Mouse (Mus musculus) limb, embryonic 15.5 days (tissue): Measurements from ENCODE around the gene Gm8251. TPM values are rescaled to one million over a fixed set of nuclear protein-coding genes. Genes with fewer than 3 reads are reported as not detected.

ENCODE experiments used
- ATAC-seq: fragments of 200-750 bp; cut with Nextera tagmentation; 2 replicates; pipeline ENCODE4 v1.8.0; 2017; ENCODE audit warnings: low read depth, moderate TSS enrichment; ENCODE audit not compliant: insufficient number of reproducible peaks, low FRiP score, low TSS enrichment
- H3K27ac ChIP-seq: fragments of 300-500 bp; sonication (generic); 2 replicates; pipeline ENCODE4 v1.5.1; 2015; ENCODE audit warnings: moderate library complexity, mild to moderate bottlenecking, inconsistent platforms
- H3K27me3 ChIP-seq: fragments of 300-500 bp; sonication (generic); 2 replicates; pipeline ENCODE4 v1.6.1; 2015; ENCODE audit warnings: inconsistent platforms
- H3K36me3 ChIP-seq: fragments of 300-500 bp; sonication (generic); 2 replicates; pipeline ENCODE4 v1.6.1; 2015; ENCODE audit warnings: inconsistent platforms
- H3K4me1 ChIP-seq: fragments of 300-500 bp; sonication (generic); 2 replicates; pipeline ENCODE4 v1.6.1; 2015; ENCODE audit warnings: inconsistent platforms
- H3K4me2 ChIP-seq: fragments of 300-500 bp; sonication (generic); 2 replicates; pipeline ENCODE4 v1.6.1; 2015; ENCODE audit warnings: mild to moderate bottlenecking, inconsistent platforms
- H3K4me3 ChIP-seq: fragments of 300-500 bp; sonication (generic); 2 replicates; pipeline ENCODE4 v1.5.1; 2015; ENCODE audit warnings: mild to moderate bottlenecking, inconsistent platforms
- H3K9ac ChIP-seq: fragments of 300-500 bp; sonication (generic); 2 replicates; pipeline ENCODE4 v1.6.1; 2015; ENCODE audit warnings: inconsistent platforms
- H3K9me3 ChIP-seq: fragments of 300-500 bp; sonication (generic); 2 replicates; pipeline ENCODE4 v1.6.1; 2016; ENCODE audit warnings: inconsistent platforms
- WGBS: fragments of 180-500 bp; shearing (Covaris S2); methylation state at CpG from one replicate; pipeline ENCODE4 v1.1.7; 2015; 5-methylcytosine and 5-hydroxymethylcytosine counted together
- polyA plus RNA-seq: library from polyadenylated mRNA; unstranded; fragments of >200 nt; fragmentation: Nextera tagmentation; extraction: Ambion mirVana; gene quantifications from 2 replicates; pipeline ENCODE4 v1.2.1, GENCODE M21; 2015

The Gm8251 gene
- polyA plus RNA-seq, 1 experiment from 2014 or later: 0.06 TPM

DNA sequence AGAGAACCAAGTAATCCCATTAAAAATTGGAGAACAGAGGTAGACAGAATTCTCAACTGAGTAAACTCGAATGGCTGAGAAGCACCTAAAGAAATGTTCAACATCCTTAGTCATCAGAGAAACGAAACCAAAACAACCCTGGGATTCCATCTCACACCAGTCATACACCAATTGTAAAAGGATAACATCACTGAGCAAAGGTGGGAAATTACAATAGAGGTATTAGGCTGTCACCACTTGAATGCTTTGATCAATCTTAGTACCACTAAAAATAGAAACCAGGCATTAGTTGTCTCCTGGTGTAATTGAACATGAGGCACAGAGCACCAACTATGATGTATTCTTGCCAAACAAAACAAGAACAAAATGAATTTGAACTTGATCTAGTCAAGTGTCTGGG lies 29.5 kb downstream of the Gm8251 start:
- no peak overlapping the region for H3K4me2 ChIP-seq
- no peaks in the 10 kb centered on the region for H3K4me1 ChIP-seq
- no peaks in the 10 kb centered on the region for H3K36me3 ChIP-seq
- H3K9ac ChIP-seq: no peak overlapping the region
- H3K9me3 ChIP-seq: no peaks in the 10 kb centered on the region
- H3K27me3 ChIP-seq: no peaks in the 10 kb centered on the region
- 70% methylated on average over 2 of the region's 2 CpGs for WGBS
- H3K4me3 ChIP-seq: no peak overlapping the region
- ATAC-seq: no peak
- H3K27ac ChIP-seq: no peak overlapping the region

DNA sequence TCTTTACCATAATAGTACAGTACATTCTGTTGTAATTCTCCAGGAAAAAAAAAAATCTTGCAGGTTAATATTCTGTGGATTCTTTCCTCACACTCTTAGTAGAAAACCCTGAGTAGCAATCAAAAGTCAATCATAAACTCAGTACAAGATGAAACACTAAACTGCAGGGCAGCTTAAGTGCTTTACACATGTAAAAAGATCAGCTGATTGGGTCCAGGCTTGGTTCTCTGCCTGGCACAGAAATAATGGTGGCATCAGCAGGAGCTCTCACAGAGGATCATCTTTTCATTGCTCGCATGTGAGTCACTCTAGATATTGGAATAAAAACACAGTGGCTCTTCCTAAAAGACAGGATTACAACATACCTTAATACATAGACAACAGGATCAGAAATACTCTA lies 34.1 kb downstream of the Gm8251 start:
- no peaks in the 10 kb centered on the region for H3K4me1 ChIP-seq
- ATAC-seq: no peak
- no peak overlapping the region for H3K27ac ChIP-seq
- no peak overlapping the region for H3K4me2 ChIP-seq
- H3K9me3 ChIP-seq: no peaks in the 10 kb centered on the region
- no peaks in the 10 kb centered on the region for H3K27me3 ChIP-seq
- 95% methylated on average over 1 of the region's 1 CpGs for WGBS
- H3K9ac ChIP-seq: no peak overlapping the region
- no peaks in the 10 kb centered on the region for H3K36me3 ChIP-seq
- H3K4me3 ChIP-seq: no peak overlapping the region

DNA sequence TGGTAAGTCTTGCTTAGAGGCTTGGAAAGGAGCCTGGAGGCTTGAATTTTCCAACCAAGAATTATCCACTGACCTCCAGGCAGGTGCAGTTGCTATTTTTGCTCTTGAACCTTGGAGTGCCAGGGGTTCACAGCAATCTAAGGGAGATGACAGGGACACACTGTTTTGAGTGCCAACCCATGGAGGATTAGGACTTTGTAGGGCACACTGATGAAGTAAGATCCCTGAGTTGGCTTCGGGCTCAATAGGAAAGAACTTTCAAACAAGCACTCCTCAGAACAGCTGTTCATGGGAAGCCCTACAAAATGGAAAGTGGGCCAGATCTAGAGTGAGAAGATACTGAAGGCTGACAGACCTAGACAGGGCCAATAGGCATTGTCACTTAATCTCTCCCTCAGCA lies 39.1 kb downstream of the Gm8251 start:
- no peaks in the 10 kb centered on the region for H3K27me3 ChIP-seq
- no peak overlapping the region for H3K4me2 ChIP-seq
- H3K27ac ChIP-seq: no peak overlapping the region
- H3K4me3 ChIP-seq: no peak overlapping the region
- WGBS: 81% methylated on average over 1 of the region's 1 CpGs
- H3K4me1 ChIP-seq: no peaks in the 10 kb centered on the region
- no peaks in the 10 kb centered on the region for H3K36me3 ChIP-seq
- H3K9ac ChIP-seq: no peak overlapping the region
- no peaks in the 10 kb centered on the region for H3K9me3 ChIP-seq
- no peak for ATAC-seq

DNA sequence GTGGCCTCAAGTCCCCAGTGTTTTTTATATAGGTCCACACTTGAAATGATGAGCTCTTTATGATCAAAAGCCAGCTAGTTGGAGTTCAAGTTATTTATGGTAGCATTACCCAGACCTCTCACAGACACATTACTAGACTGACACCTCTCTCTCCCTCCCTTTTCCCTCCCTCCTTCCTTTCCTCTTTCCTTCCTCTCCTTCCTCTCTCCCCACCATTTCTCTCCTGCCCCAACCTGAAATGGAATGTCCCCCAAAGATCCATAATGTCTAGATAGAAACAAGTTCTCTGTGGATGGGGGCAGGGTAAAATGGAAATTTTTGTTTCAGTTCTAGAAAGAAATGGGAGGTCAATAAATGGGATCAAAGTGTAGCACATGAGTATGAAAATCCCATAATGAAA lies 41.8 kb downstream of the Gm8251 start, which contains the start of gene Mettl21c:
Mettl21c (minus strand) TSS at position 101 of the 400 bp plus-strand sequence.
- H3K9me3 ChIP-seq: no peaks in the 10 kb centered on the region
- no peaks in the 10 kb centered on the region for H3K4me1 ChIP-seq
- H3K4me2 ChIP-seq: no peak within 1 kb of the TSS
- no peak for ATAC-seq
- no peak within 1 kb of the TSS for H3K4me3 ChIP-seq
- no peaks in the 10 kb centered on the region for H3K36me3 ChIP-seq
- no peak within 1 kb of the TSS for H3K9ac ChIP-seq
- no peaks in the 10 kb centered on the region for H3K27me3 ChIP-seq
- no peak within 1 kb of the TSS for H3K27ac ChIP-seq

DNA sequence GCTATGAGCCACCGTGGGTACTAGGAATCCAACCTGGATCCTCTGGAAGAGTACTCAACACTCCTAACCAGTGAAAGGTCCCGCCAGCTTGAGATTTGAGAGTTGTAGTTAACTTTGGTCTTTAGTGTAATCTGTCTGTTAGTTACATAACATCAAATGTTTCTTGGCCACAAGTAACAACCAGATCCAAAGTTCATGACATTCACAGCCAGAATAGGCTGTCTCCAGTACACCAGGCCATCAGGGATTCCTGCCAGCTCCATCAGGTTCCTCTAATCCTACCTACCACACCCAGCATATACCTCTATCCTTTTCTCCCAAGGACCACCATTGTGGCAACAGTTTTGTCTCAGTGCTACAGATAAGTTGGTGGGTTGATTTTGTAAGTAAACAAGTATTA lies 46.2 kb downstream of the Gm8251 start:
- no peaks in the 10 kb centered on the region for H3K9me3 ChIP-seq
- no peak overlapping the region for H3K27ac ChIP-seq
- ATAC-seq: no peak
- 92% methylated on average over 2 of the region's 2 CpGs for WGBS
- H3K9ac ChIP-seq: no peak overlapping the region
- no peak overlapping the region for H3K4me3 ChIP-seq
- no peaks in the 10 kb centered on the region for H3K36me3 ChIP-seq
- no peak overlapping the region for H3K4me2 ChIP-seq
- H3K4me1 ChIP-seq: no peaks in the 10 kb centered on the region
- H3K27me3 ChIP-seq: no peaks in the 10 kb centered on the region

Other genes starting within 250 kb of the Gm8251 start
- gene Uxs1, start 234.1 kb downstream of the Gm8251 start, polyA plus RNA-seq: 25.7 and 32.6 TPM in 2 replicates
- 56.5 and 58.7 TPM in 2 replicates for gene Tpp2, start 128.3 kb downstream of the Gm8251 start, polyA plus RNA-seq
- gene Mettl21c, start 41.9 kb downstream of the Gm8251 start, polyA plus RNA-seq: 0.51 and 1.3 TPM in 2 replicates
- 56.0 and 65.7 TPM in 2 replicates for gene Tex30, start 40.5 kb upstream of the Gm8251 start, polyA plus RNA-seq
- 68.6 and 70.7 TPM in 2 replicates for gene Kdelc1, start 56.9 kb upstream of the Gm8251 start, polyA plus RNA-seq
- 14.4 and 17.4 TPM in 2 replicates for gene Bivm, start 57.0 kb upstream of the Gm8251 start, polyA plus RNA-seq
- gene Ercc5, start 85.8 kb upstream of the Gm8251 start, polyA plus RNA-seq: 24.7 and 25.6 TPM in 2 replicates
- gene Mettl21e, start 157.0 kb upstream of the Gm8251 start, polyA plus RNA-seq: 0.29 and 2.3 TPM in 2 replicates